Mouse (Mus musculus) fibroblast of lung, adult 2 months (primary cell): ENCODE measurements around the gene Podxl2.

Experiments used
- DNase-seq: peaks from one replicate; pipeline ENCODE4 v3.0.0-alpha.2; 2011; ENCODE audit warnings: low read depth

The Podxl2 gene

DNA sequence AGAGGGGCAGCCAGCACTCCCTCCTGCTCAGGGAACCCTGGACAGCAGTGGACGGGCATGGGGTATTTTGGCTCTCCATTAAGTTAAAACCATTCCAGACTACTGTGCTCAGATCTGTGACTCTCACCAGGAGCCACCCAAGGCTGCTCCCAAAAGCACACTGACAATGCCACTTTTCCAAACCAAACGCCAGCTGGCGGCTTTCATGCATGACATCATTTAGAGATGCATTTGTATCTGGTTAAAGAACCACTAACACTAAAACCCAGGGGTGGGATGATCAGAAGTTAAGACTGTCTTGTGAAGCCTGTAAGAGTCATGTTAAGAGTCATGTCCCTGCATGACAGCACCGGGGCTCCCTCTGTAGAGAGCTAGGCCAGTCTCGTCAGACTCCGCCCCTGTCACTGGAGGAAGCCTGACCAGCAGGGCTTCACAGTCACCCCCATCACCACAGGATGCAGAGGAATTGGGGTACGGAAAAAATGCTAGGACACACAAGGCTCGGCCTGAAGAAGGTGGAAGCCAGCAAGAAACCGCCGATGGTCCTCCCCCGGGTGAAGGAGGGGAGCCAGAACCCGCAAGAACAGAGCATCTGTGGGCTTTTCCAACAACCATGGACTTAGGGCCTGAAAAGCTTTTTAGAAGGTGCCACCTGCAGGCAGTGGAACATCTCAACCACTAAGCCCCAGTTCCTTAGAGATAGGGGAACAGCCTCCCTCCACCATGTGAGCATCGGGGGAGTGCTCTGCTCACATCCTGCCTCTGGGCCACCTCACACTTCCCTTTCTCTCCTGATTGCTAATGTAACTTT lies 47.2 kb downstream of the Podxl2 start:
- DNase-seq = no peak

DNA sequence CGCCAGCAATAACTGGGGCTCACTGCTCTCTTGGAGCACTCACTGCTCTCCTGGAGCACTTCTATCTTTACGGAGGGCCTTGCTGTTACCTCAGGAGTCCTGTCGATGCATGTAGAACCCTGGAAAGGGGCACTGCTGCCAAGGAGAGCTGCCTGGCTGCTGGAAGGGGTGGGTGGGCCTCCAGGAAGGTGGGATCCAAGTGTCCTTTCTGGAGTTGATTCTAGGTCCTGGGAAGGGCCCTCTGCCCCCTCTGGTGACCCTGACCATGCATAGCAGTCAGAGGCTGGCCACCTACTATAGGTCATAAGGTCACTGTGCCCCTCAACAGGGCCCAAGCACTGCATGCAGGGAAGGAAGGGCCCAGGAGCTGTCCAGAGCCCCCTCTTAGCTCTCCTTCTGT lies 47.9 kb downstream of the Podxl2 start:
- DNase-seq = no peak

DNA sequence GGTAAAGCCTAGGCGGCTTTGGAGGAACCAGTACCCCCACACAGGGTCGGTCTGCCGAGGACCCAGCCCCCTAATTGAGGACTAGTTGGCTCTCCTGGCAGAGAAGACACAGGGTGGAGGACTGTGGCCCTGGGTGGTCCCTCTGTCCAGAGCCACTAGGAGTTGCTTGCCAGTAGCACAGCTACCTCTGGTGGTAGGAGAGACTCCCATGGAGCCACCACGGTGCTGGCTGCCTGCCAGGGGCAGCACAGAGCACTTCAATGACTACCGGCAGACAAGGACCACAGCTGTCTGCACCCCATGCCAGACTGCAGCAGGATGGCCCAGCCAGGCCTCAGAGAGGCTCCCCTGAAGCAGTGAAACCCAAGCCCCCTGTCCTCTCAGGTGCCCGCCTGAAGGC lies 48.3 kb downstream of the Podxl2 start:
- no peak for DNase-seq

DNA sequence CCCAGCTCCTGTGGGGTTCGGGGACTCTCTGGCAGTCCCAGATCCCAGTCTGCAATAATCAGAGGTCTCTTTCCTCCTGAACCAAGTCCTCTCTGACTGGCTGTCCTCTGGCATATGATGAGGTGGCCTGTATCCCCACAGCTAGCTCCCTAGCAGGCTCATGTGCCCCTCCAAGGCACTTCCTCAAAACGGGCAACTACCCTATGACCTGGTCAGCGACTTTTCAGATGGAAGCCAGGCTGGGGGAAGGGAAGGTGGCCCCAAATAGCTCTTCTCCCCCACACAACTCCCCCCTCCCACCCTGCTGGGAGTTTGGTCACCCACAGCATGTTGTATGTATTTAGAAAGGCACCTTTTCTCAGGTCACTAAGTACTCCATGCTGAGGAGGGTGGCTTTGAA lies 48.8 kb downstream of the Podxl2 start:
- DNase-seq = no peak

DNA sequence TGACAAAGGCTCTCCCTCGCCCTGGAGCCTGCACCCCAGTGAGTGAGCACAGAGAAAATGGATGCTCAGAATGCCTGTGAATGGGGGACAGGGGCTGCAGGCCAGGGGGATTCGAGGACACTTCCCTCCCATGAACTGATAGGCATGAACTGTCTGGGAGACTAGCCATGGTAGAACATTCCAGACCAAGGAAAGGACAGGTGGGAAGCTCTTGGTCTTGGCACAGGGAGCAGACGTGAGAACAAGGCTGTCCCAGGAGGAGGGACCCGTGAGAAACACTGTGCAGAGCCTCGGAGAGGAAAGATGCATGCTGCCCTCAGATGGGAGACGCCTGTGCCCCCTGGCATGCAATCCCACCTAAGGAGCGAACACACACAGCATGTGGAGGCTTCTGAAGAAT lies 50.7 kb downstream of the Podxl2 start:
- no peak for DNase-seq

DNA sequence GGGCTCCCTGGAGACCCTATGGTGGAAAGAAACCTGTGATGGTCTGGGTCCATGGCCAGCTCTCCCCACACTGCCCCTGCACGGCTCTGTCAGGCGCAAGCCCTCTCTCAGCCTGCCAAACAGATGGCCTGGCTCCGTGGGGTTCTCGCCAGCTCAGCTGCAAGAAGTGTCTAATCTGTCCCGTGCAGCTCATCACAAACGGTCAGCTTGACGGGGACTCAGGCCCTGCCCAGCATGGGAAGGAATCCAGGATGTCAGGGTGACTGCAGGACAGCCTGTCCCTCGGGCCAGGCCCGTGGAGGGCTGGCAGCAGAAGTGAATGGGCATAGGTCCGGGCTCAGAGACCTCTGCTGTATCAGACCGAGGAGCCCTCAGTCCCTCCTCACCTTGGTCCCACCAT lies 52.9 kb downstream of the Podxl2 start:
- DNase-seq = no peak

DNA sequence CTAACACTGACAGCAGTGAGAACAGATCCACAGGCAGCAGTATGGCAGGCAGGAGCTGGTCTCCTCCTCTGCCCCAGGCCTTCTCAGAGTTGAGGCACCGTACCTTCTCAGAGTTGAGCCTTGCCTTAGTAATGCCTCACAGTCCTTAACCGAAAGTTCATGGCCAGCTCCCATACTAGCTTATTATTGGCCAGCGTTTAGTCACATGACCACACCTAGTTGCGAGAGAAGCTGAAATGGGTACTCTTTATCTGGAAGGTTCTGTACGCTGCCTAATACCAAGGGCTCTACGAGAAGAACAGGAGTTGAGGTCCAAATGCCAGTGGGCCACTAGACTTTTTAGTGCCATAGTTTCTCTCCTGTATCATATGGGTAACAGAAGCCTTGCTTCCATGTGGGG lies 53.5 kb downstream of the Podxl2 start:
- DNase-seq = no peak

DNA sequence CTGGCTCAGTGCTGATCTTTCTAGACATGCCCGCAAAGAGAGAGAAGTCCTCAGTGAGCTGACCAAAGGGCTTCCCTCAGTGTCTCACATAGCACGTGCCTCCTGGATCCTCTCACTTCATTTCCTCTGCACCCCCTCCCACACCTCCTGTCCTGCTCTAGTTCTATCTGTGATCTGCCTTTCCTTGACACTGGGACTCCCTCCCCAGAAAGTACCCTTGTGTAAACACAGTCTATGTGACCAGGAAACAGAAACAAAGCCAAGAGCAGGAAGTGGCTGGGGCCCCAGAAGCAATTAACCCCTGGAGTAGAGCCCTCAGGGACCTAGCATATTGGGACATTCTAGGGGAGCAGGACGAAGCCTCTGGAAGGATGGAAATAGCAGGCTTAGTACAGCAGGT lies 54.0 kb downstream of the Podxl2 start:
- no peak for DNase-seq

DNA sequence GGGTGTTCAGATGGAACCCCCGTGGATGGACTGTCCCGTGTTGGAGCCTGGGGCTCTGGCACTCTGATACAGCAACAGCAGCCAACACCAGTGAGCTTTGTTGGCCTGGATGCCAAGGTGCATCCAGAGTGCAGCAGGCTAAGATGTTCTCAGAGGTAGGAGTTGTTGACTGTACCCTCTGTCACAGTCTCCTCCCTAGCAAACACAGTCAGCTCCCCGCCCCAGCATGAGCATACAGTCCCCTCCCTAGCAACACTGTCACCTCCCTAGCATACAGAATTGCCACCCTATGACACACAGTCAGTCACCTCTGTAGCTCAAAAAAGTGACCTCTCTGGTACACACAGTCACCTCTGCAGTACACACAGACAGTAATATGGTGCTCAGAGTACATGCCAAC lies 57.9 kb downstream of the Podxl2 start:
- no peak for DNase-seq

DNA sequence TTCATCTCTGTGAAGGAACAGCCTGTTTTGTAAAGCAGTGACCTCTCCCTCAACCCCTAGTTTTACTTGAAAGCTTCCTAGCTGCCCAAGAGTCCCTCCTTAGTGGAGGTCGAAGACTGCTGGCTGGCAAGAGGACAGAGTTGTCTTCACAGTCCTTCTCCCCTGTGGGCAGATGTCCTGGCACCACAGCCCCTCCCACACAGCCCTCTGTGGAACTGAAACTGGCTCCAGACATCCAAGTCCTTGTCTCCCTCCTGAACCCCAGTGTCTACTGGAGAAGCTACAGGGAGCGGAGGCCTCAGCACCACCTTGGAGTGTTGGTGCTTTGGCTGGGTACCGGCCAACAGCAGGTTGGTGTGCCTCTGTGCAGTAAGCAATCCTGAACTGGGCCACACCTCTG lies 59.4 kb downstream of the Podxl2 start:
- no peak for DNase-seq

DNA sequence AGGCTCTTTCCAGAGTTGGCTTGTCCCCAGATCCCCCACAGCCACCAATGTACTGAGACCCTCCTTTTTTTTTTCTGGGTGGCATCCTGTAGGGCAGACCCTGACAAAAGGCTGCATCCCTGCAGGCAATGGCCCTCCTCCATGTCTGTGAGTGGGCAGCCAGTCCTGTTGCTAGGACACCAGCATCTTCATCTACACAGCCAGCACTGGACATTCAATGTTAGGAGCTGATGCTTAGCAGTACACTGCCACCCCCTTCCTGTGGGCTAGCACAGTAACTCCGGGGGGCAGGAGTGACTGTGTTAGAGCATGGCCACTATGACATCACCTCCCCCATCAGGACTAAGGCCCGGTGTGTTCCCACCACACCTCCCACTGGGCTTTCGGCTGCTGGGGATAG lies 59.8 kb downstream of the Podxl2 start:
- DNase-seq = no peak

DNA sequence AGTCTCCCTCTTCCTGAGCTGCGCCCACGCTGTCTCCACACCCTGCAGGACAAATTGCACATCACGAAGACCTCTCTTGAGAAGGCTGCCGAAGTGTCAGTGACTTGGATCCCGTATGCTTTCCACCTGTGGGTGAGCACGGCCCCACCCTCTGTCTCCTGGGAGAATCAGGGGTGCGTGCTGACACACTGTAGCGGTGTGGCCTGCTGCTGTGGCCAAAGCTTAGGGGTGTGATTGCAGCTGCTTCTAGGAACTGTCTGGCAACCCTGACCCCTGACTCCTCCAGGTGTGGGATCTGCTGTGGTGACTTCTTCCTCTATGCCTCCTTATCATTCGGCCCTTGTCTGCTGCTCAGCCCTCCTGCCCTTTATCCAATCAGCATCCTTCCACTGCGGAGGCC lies 61.0 kb downstream of the Podxl2 start:
- DNase-seq = no peak

DNA sequence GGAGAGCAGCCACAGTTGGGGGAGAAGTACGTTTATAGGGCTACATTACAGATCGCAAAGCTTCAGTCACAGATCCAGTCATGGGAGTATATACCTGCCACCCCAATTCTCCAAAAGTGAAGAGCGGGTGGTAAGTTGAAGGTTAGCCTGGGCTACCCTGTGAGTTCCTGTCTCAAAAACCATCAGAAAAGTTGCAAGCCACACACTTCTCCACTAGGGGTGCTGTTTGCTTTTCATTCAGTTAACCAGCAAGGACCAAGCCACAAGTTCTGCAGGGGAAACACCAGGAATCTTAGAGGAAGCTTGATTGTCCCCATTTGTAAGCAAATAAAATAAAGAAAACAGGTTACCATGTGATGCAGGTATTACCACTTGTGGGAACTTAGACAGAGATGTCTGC lies 62.0 kb downstream of the Podxl2 start:
- no peak for DNase-seq

DNA sequence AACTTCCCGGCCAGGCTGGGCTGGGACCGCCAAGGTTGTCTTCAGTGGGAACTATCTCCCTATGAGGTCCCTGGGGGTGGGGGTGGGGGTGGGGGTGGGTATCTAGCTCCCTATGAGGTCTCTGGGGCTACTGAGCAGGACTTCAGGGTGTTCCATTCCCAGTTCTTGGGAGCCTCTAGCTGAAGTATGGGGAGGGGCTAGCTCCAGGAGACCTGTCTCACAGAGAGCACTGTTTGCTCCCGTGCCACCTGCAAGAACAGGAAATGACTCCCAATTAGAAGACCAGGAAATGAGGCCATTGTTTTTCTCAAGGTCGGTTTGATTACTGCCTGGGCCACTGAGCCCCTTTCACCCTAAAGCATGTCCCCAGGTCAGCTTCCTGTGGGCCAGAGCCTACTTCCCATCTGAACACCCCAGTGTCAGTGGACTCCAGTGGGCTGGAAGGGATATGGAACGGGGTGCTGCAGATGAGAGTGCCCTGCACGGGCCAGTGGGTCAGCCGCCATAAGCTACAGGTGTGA lies 62.9 kb downstream of the Podxl2 start:
- DNase-seq = no peak

DNA sequence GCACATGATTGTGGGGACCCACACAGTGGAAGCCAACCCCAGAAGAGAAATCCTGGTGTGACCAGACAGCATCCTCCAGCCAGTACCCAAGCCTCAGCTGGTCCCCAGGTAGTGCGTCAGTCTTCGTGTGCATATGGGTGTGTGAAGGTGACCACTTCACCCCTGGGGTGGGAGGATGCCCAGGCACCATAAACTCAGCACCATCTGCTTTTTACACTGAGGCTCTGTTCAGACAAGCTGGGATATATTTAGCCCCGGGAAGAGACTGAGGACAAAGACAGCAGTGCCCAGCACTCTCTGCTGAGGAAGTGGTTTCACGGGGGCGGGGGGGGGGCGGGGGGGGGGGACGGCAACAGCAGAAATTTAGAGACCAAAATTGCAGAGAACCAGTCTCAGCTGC lies 63.4 kb downstream of the Podxl2 start:
- no peak for DNase-seq

DNA sequence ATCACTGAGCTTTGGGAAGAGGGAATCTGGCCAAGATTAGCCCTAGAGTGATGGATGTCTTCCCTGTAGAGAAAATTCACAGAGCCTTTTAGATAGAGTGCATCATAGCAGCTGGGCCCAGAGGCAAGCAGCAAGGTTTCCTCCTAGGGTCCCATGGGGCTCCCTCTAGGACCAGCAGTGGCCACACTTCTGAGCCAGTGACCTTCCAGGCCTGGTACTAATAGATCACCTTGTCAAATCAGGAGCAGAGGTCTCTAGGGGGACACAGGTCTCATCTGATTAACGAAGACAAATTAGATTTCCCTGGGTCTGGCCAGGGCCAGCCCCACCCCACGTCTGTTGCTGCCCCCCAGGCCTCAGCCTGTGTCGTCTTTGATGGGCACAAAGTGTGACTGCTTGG lies 64.6 kb downstream of the Podxl2 start:
- no peak for DNase-seq

DNA sequence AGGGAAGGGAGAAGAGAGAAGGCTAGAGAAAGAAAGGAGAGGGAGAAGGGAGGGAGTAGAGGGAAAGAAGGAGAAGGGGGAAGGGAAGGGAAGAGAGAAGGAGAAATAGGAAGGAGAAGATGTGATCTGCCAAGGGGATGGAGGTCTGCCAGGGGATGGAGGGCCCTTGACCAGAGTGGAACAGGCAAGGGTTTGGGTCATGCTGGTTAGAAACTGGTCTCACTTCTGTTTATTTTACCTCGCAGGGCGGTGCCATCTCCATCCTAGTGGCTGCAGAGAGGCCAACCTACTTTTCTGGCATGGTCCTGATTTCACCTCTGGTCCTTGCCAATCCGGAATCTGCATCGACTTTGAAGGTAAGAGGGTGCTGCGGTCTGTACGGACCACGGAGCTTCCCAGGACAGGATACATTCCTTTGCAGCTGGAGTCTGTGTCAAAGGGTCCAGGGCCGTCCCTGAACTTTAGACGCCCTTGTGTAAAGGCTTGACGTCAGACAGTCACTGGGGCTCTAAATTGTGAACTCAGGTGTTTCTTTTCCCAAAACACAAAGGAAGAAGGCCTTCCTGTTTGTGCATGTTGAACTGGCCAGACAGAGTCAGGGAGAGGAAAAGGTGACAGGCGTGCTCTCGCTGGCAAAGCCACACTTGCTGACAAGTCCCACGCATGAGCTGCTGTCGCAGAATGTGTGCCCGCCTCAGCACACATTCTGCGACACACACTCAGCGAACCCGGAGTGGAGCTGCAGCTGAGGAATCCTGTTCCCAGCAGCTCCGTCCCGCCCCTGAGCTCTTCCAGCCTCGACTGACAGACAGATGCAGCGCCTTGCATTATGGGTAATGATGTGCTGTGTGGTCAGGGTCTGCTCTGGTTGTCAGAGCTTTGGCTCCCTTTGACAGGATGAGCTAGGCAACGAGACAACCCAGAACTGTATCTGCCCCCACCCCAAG lies 65.5 kb downstream of the Podxl2 start:
- DNase-seq = no peak

DNA sequence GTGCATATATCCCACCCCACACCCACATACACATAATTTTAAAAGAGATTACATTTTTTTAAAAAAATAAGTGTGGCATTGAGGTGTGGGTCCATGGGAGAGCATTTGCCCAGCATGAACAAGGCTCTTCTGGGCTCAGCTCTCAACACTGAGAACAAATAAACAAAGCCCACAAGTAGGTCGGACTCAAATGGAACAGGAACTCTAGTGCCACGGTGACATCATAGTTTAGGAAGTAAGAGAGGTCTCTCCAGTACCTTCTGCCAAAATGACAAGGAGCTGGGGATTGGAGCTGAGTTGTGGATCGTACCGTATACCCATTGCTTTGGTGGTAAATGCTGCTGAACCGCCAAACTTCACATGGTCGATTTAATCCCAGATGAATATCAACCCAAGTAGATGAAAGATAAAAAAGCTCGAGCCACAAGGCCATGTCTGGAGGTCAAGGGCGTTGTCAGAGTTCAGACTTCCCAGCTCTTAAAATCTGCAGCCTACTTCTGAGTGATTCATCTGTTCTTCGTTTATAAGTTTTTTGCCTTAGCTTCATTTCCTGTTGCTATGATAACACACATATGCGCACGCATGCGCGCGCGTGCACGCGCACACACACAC lies 69.8 kb downstream of the Podxl2 start:
- DNase-seq = no peak

DNA sequence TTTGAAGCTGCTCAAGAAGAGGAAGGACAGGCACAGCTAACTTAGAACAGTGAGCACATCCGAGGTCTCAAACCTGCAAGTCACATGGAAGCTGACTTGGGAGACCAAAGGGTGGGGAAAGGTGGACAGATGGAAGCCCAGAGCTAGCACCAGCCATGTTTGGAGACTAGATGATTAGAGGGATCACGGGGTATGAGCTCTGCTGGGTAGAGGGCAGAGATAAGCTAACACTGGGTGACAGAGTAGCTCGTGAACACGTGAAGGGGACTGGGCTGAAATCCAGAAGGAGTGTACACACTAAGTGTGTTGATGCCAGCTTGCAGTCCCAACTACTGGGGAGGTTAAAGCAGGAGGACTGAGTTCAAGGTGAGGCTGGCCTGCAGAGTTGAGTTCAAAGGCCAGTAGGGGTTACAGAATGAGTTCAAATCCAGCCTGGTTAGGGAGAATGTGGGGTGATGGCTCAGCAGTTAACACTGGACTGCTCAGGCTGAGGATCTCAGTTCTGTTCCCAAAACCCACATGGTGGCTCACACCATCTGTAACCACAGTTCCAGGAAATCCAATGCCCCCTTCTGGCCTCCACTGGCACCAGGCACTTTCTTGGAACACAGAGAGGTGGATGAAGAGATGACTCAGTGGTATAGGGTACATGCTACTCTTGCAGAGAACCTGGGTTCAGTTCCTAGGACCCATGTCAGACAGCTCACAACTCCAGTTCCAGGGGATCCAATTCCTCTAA lies 70.7 kb downstream of the Podxl2 start:
- DNase-seq = no peak

DNA sequence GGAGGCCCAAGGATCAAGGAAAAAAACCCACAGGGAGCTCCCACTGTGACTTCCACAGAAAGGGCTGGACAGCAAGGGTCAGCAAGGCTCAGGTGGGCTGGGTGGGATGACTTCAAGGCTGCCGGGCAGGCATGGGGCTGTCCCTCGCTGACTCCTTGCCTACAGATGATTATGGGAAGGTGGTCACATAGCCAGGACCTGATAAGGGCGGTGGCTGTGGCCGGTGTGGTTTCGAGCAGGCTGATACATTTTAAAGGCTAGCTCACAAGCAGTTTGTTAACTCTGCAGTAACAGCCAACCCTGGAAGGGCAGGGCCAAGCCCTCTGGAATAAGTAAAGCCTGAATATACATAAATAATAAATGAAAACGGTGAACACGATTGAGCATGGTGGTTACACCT lies 71.8 kb downstream of the Podxl2 start:
- no peak for DNase-seq

DNA sequence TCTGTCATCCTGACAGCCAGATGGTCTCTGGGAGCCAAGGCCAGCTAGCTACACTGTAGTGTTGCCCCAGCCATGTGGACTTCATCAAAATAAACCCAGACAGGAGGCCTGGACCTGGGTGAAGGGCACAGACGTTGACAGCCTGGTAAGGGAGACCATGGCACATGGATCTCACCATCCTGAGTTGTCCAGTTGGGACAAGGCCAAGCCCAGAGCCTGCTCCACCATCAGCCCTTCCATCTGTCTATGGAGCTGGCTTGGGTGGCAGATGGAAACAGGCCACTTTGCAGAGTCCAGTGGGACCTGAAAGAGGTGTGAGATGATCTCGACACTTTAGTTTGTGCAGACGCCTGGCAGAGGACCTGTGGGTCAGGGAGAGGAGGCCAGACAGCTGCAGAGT lies 74.1 kb downstream of the Podxl2 start:
- DNase-seq = no peak

DNA sequence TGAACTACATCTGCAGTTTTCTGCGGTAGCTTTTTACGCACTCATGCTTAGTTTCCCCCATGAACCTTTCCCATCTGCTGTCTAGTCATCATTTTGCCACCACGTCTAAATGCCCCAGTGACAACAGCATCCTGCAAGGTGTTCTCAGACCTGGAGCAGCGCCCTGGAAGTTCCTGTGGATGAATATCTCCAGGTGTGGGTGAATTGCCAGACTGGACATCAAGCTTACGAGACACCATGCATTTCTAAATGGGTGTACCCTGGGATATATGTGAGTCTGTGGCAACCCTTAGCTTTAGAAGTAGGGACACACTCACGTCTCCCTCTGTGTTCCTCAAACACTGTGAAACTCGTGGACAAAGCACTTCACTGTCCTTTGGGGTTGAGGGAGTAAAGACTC lies 74.7 kb downstream of the Podxl2 start:
- DNase-seq = no peak
